Mouse (Mus musculus) embryonic facial prominence, embryonic 13.5 days (tissue): ENCODE measurements around the gene Arl8b. TPM values are rescaled to one million over a fixed set of nuclear protein-coding genes. Genes with fewer than 3 reads are reported as not detected.
"Not testable (repeated sequence)": the region's sequence is repeated elsewhere in the genome, so short reads cannot be mapped to it uniquely, and the experiment has no call there.

Experiments used
- ATAC-seq: fragments of 200-750 bp; cut with Nextera tagmentation; 2 replicates; pipeline ENCODE4 v1.8.0; 2017; ENCODE audit warnings: low read depth; ENCODE audit not compliant: insufficient number of reproducible peaks, insufficient read depth, low FRiP score, low TSS enrichment
- H3K27ac ChIP-seq: fragments of 300-500 bp; sonication (generic); 2 replicates; pipeline ENCODE4 v1.5.1; 2015; ENCODE audit warnings: moderate library complexity, mild to moderate bottlenecking, inconsistent platforms
- H3K27me3 ChIP-seq: fragments of 300-500 bp; sonication (generic); 2 replicates; pipeline ENCODE4 v1.6.1; 2015; ENCODE audit warnings: mild to moderate bottlenecking, inconsistent platforms
- H3K36me3 ChIP-seq: fragments of 300-500 bp; sonication (generic); 2 replicates; pipeline ENCODE4 v1.6.1; 2015; ENCODE audit warnings: mild to moderate bottlenecking, inconsistent platforms
- H3K4me1 ChIP-seq: fragments of 300-500 bp; sonication (generic); 2 replicates; pipeline ENCODE4 v1.6.1; 2015; ENCODE audit warnings: inconsistent platforms
- H3K4me2 ChIP-seq: fragments of 300-500 bp; sonication (generic); 2 replicates; pipeline ENCODE4 v1.6.1; 2015; ENCODE audit warnings: moderate library complexity, mild to moderate bottlenecking, inconsistent platforms
- H3K4me3 ChIP-seq: fragments of 300-500 bp; sonication (generic); 2 replicates; pipeline ENCODE4 v1.5.1; 2015; ENCODE audit warnings: mild to moderate bottlenecking, inconsistent platforms
- H3K9ac ChIP-seq: fragments of 300-500 bp; sonication (generic); 2 replicates; pipeline ENCODE4 v1.6.1; 2015; ENCODE audit warnings: mild to moderate bottlenecking, inconsistent platforms
- H3K9me3 ChIP-seq: fragments of 300-500 bp; sonication (generic); 2 replicates; pipeline ENCODE4 v1.6.1; 2016; ENCODE audit warnings: inconsistent platforms
- WGBS: fragments of 180-500 bp; shearing (Covaris S2); methylation state at CpG from one replicate; pipeline ENCODE4 v1.1.7; 2015; ENCODE audit warnings: mixed read lengths; 5-methylcytosine and 5-hydroxymethylcytosine counted together
- polyA plus RNA-seq: library from polyadenylated mRNA; unstranded; fragments of >200 nt; fragmentation: Nextera tagmentation; extraction: Ambion mirVana; gene quantifications from 2 replicates; pipeline ENCODE4 v1.2.1, GENCODE M21; 2015

The Arl8b gene
- polyA plus RNA-seq, 1 experiment from 2014 or later: 70.2 TPM

DNA sequence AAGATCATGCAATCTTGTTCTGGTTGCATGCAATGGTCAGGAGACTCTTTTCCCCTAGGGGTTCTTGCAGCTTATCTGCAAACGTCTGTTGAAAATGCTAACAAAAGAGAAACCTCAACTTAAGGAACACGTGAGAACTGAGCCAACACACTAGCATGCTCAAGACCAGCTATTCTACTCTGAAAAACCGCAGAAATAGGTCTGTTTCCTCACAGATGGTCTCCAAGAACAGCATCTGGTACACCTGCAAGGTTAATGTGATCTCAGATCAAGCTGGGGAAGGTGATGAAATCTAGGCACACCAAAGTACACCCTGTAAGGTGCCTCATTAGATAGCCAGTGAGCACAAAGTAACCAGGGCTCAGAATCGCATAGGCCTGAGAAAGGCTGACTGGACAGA, 56.5 kb downstream of the Arl8b start:
- Histone ChIP-seq H3K4me2 (no peak overlapping the region), H3K4me3 (no peak overlapping the region), H3K9ac (no peak overlapping the region), H3K4me1 (peaks cover 11% of the 10 kb centered on the region), H3K9me3 (no peaks in the 10 kb centered on the region), H3K36me3 (peaks cover 48% of the 10 kb centered on the region), H3K27ac (no peak overlapping the region), H3K27me3 (no peaks in the 10 kb centered on the region)
- ATAC-seq: no peak
- 84% methylated on average over 4 of the region's 4 CpGs for WGBS

DNA sequence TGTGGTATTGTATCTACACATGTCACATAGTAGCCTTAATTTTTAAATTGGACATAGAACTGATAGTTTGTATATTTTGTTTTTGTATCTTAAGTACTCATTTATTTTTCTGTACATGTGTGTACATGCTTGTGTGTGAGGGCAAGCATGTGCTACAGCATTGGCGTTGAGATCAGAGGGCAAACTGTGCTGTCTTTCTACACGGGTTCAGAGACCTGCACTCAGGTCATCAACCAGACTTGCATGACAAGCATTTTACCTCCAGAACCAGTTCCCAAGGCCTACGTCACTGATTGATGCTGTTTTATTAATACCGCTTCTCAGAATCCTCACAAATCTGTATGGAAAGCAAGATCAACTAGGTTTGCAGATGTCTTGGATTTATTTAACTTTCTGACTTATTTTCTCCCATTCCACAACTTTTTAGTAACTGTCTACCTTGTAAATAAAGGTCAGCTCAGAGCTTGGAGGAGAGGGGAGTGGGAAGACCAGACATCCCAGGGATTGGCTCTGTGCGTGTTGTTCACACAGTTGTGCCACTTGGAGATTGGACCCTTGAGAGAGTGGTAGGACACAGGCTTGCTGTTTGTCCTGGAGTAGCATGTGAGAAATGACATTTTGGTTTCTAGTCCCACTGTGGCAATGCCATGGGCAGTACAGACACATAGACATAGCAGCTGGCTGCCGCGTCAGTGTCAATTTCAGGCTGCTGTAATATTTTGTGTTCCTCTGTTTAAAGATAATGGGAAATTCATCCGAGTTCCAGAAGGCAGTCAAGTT, 58.2 kb downstream of the Arl8b start:
- H3K4me2 ChIP-seq: no peak overlapping the region
- no peak overlapping the region for H3K9ac ChIP-seq
- WGBS: 93% methylated on average over 8 of the region's 8 CpGs
- H3K4me1 ChIP-seq: peaks cover 4% of the 10 kb centered on the region
- H3K9me3 ChIP-seq: no peaks in the 10 kb centered on the region
- H3K36me3 ChIP-seq: peaks cover 53% of the 10 kb centered on the region
- ATAC-seq: no peak
- H3K27ac ChIP-seq: no peak overlapping the region
- H3K27me3 ChIP-seq: no peaks in the 10 kb centered on the region
- H3K4me3 ChIP-seq: no peak overlapping the region

DNA sequence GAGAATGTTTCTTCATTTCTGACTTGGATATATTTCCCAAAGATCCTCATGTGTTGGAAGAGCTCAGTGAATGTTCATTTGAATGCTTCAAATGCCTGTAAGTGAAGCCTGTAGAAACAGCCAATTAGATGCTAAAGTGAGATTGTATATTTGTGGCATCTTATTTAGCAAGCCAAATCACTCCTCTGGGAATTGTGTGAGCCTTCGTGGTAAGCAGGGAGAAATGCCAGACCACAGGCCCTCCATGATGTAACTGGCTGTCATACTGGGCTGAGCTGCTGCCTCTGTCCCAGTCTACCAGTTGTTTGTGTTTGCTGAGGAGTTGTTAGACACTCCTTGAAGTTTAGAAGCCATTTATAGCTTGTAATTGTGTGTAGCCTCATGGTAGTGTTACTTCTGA, 60.8 kb downstream of the Arl8b start:
- Histone ChIP-seq H3K4me3 (no peak overlapping the region), H3K27me3 (no peaks in the 10 kb centered on the region), H3K4me1 (no peaks in the 10 kb centered on the region), H3K36me3 (peaks cover 46% of the 10 kb centered on the region), H3K9ac (no peak overlapping the region), H3K27ac (no peak overlapping the region), H3K9me3 (no peaks in the 10 kb centered on the region), H3K4me2 (no peak overlapping the region)
- ATAC-seq: no peak
- WGBS: 72% methylated on average over 1 of the region's 1 CpGs

DNA sequence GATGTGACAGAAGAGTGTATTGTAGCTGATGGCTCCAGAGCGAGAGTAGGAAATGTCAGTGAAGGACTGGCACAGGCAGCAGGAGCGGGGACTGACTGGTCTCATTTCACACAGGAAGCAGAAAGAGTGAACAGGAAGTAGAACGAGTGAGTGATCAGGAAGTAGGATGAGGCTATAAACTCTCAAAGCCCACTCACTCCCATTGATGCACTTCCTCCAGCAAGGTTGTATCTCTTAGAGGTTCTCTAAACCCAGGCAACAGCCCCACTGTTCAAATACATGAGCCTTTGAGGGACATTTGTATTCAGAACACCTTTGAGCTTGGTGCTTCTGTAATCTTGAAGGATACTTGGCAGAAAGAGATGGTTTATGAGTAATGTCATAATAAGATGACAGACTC, 61.2 kb downstream of the Arl8b start:
- ATAC-seq: no peak
- no peak overlapping the region for H3K4me3 ChIP-seq
- H3K27me3 ChIP-seq: no peaks in the 10 kb centered on the region
- H3K36me3 ChIP-seq: peaks cover 49% of the 10 kb centered on the region
- H3K9ac ChIP-seq: no peak overlapping the region
- no peaks in the 10 kb centered on the region for H3K4me1 ChIP-seq
- no peak overlapping the region for H3K4me2 ChIP-seq
- 84% methylated on average over 3 of the region's 3 CpGs for WGBS
- H3K27ac ChIP-seq: no peak overlapping the region
- no peaks in the 10 kb centered on the region for H3K9me3 ChIP-seq

DNA sequence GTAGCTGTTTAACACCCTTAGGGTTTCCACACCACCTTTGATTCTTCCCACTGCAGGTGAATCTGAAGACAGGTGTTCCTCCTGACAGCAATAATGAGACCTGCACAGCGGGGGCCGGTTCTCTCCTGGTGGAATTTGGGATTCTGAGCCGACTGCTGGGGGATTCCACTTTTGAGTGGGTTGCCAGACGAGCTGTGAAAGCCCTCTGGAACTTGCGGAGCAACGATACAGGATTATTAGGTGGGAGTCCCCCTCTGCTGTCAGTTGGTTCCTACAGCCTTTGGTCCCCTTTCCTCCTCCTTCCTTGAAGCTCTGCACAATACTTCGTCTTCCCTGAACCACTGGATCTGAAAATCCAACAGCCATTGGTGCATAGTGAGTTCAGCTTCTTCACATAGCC, 61.9 kb downstream of the Arl8b start:
- Histone ChIP-seq H3K27ac (no peak overlapping the region), H3K36me3 (peaks cover 47% of the 10 kb centered on the region), H3K9me3 (no peaks in the 10 kb centered on the region), H3K27me3 (no peaks in the 10 kb centered on the region), H3K4me1 (no peaks in the 10 kb centered on the region), H3K4me2 (no peak overlapping the region), H3K4me3 (no peak overlapping the region), H3K9ac (no peak overlapping the region)
- 88% methylated on average over 7 of the region's 7 CpGs for WGBS
- ATAC-seq: no peak

DNA sequence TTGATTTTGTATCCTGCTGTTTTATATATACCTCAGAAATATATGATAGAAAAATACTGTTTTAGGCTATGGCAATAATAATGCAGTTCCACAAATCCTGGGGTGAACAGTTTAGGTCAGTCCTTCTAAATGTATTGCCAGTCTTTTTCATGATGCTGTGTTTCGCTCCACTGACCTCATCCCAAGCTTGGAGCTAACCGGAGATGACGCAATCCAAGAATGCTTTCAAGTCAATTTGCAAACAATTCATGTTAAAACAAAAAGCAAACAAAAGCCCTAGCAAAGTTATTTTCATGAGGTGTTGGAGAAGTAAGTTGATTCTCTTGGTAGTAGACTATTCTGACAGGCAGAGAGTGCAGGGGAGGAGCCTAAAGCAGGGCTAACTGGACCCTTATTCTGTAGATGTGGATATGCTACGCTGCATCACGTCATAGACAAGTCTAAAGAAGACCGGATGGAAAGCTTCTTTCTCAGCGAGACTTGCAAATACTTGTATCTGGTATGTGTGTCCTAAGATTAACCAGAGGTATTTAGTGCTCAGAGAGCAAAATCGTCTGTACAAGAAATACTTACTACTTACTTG, 69.3 kb downstream of the Arl8b start:
- ATAC-seq: no peak
- Histone ChIP-seq H3K36me3 (peaks cover 72% of the 10 kb centered on the region), H3K9ac (no peak overlapping the region), H3K9me3 (no peaks in the 10 kb centered on the region), H3K4me1 (no peaks in the 10 kb centered on the region), H3K4me3 (no peak overlapping the region), H3K27ac (no peak overlapping the region), H3K27me3 (no peaks in the 10 kb centered on the region), H3K4me2 (no peak overlapping the region)
- WGBS: 86% methylated on average over 8 of the region's 8 CpGs

DNA sequence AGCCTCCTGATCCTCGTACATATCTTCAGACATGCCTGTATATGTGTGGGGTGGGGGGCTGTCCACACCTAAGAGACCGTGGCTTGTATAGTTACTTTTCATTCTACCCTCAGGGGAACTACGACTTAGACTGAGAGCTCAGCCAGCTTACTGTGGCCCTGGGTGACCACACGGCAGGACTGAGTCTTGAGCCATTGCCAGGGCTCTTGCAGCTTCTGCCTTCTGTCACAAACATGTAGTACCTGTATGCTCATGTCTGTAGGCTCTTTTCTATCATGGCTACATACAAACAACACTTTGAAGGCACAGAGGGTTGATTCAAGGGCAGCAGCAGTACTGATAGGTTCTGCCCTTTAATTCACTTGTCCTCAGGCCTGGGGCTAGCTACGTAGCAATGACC, 70.1 kb downstream of the Arl8b start:
- no peaks in the 10 kb centered on the region for H3K27me3 ChIP-seq
- no peaks in the 10 kb centered on the region for H3K4me1 ChIP-seq
- ATAC-seq: no peak
- no peak overlapping the region for H3K4me2 ChIP-seq
- peaks cover 72% of the 10 kb centered on the region for H3K36me3 ChIP-seq
- H3K27ac ChIP-seq: no peak overlapping the region
- no peaks in the 10 kb centered on the region for H3K9me3 ChIP-seq
- H3K9ac ChIP-seq: no peak overlapping the region
- WGBS: 91% methylated on average over 5 of the region's 5 CpGs
- H3K4me3 ChIP-seq: no peak overlapping the region

DNA sequence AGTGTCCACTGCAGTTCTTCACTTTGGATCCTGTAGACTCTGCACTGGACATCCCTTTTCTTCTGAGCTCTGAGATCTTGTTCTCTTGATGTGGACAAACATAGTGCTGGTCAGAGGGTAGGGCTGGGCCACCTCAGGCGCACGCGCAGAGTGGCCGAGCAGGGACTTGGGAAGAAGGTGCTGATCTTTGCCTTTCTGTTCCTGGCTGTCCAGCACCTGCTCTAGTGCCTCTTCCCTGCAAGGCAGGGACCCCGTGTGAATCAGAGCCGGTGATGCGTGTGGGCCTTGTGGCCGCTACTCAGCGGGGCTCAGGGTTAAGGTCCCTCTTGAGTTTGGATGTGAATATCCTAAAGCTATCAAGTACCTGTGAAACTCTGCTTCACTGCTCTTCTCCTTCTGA, 75.7 kb downstream of the Arl8b start:
- H3K9ac ChIP-seq: no peak overlapping the region
- H3K27me3 ChIP-seq: no peaks in the 10 kb centered on the region
- peaks cover 30% of the 10 kb centered on the region for H3K36me3 ChIP-seq
- no peak overlapping the region for H3K27ac ChIP-seq
- H3K4me3 ChIP-seq: no peak overlapping the region
- 96% methylated on average over 9 of the region's 9 CpGs for WGBS
- no peak for ATAC-seq
- H3K4me2 ChIP-seq: no peak overlapping the region
- H3K4me1 ChIP-seq: no peaks in the 10 kb centered on the region
- peaks cover 6% of the 10 kb centered on the region; the same call in 1 of the 2 replicates for H3K9me3 ChIP-seq

DNA sequence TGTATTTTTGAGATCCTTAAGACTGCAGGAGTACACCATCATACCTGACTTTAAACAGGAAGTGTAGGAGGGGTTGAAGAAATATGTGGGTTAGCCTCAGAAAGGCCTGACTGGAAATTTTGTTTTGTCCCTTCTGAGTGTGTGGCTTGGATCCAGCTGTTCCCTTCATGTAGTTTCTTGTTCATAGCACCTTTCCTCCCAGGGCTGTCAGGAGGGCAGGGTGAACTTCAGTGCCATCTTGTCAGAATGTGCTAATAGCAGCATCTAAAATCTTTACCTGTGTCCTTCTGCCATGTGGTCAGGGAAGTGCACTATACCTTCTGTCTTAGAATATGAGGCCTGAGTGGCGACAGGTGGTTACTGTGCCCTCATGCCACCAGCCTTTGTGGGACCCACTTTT, 78.3 kb downstream of the Arl8b start:
- Histone ChIP-seq H3K4me3 (no peak overlapping the region), H3K4me1 (no peaks in the 10 kb centered on the region), H3K9ac (no peak overlapping the region), H3K36me3 (peaks cover 8% of the 10 kb centered on the region), H3K4me2 (no peak overlapping the region), H3K27ac (no peak overlapping the region), H3K9me3 (peaks cover 6% of the 10 kb centered on the region; the same call in 1 of the 2 replicates), H3K27me3 (no peaks in the 10 kb centered on the region)
- no peak for ATAC-seq
- WGBS: 92% methylated on average over 1 of the region's 1 CpGs

DNA sequence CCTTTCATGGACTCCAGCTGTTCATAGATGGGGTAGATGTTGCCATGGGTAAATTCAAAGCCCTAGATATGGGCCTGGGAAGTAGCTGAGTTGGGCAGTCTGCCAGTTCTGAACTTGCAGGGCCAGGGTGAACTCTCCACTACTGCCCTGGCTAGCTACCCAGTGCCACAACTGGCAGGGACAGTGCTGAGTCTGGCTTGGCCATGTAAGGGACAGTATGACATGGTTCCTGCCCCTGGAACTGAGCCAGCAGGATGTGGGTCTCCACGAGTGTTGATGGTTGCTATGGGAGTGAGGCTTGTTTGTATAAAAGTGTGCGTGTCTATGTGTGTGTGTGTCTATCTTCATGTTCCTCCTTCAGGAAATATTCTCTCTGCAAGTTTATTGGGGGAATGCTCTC, 79.6 kb downstream of the Arl8b start:
- Histone ChIP-seq H3K4me3 (no peak overlapping the region), H3K9ac (no peak overlapping the region), H3K4me1 (no peaks in the 10 kb centered on the region), H3K4me2 (no peak overlapping the region), H3K36me3 (peaks cover 3% of the 10 kb centered on the region; the same call in 1 of the 2 replicates), H3K27ac (no peak overlapping the region), H3K27me3 (no peaks in the 10 kb centered on the region), H3K9me3 (peaks cover 6% of the 10 kb centered on the region; the same call in 1 of the 2 replicates)
- WGBS: 88% methylated on average over 2 of the region's 2 CpGs
- no peak for ATAC-seq

DNA sequence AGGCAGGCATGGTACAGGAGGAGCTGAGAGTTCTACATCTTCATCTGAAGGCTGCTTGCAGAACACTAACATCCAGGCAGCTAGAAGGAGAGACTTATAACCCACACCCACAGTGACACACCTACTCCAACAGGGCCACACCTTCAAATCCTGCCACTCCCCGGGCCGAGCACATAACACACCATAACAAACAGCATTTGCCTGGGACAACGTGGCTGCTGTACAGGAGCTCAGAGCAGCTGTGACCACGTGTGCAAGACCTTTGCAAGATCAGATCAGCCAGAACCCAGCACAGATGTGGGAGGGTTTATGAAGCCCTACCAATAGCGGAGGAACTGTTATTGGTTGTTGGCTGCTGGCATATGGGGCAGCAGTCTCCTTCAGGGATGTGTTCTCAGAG, 83.4 kb downstream of the Arl8b start:
- WGBS: 55% methylated on average over 5 of the region's 5 CpGs
- ATAC-seq: no peak

DNA sequence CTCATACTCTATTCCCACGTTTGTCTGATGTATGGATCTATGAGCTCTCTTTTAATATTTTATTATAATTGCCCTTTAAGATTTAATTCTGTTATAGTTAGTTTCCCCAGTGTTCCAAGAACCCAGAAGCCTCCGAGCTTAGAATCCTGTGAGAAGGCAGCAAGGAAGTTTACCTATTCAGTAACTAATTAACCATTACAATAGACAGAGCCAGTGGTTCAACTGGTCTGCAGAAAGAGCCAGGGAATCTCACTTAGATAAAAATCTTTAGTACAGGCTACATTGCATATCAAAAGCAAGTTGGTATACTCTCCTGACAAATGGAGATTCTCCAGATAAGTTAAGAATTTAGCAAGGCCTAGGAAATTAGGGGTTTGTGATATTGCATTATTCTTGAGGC, 86.1 kb downstream of the Arl8b start:
- H3K4me1 ChIP-seq, H3K4me3 ChIP-seq, H3K9me3 ChIP-seq, H3K36me3 ChIP-seq, ATAC-seq, H3K4me2 ChIP-seq, H3K9ac ChIP-seq, H3K27ac ChIP-seq, H3K27me3 ChIP-seq: not testable (repeated sequence)
- 52% methylated on average over 2 of the region's 2 CpGs for WGBS

More for the DNA sequence above, 83.4 kb downstream of the Arl8b start:
- H3K36me3 ChIP-seq: no peaks in the 10 kb centered on the region
- H3K4me3 ChIP-seq: no peak overlapping the region
- H3K9me3 ChIP-seq: peaks cover 6% of the 10 kb centered on the region; the same call in 1 of the 2 replicates
- no peak overlapping the region for H3K27ac ChIP-seq
- no peak overlapping the region for H3K9ac ChIP-seq
- no peaks in the 10 kb centered on the region for H3K27me3 ChIP-seq
- no peaks in the 10 kb centered on the region for H3K4me1 ChIP-seq
- no peak overlapping the region for H3K4me2 ChIP-seq
